Mouse (Mus musculus) ES-E14 (cell line): ENCODE results near the gene Tead1. TPM values are rescaled to one million over a fixed set of nuclear protein-coding genes. Genes with fewer than 3 reads are reported as not detected.

Source experiments
- DNase-seq: peaks from one replicate; pipeline ENCODE4 v3.0.0-alpha.2; 2013; ENCODE audit warnings: low read depth, low spot score
- H3K27ac ChIP-seq: 2 replicates; pipeline ENCODE4 v1.5.1; 2012; ENCODE audit warnings: low read depth, mild to moderate bottlenecking, low read length, moderate library complexity, mixed read lengths; ENCODE audit not compliant: poor library complexity, insufficient read depth, severe bottlenecking
- H3K36me3 ChIP-seq: 2 replicates; pipeline ENCODE4 v1.6.1; 2012; ENCODE audit warnings: mild to moderate bottlenecking, low read length, moderate library complexity, mixed read lengths; ENCODE audit not compliant: control insufficient read depth, poor library complexity, insufficient read depth, severe bottlenecking
- H3K4me1 ChIP-seq, 2 experiments: fragments of 150-350 bp in 1 of 2; sonication (generic) in 1 of 2; 2 replicates each; pipeline ENCODE4 v1.6.1; 2012; ENCODE audit warnings: low read length in 2 of 2, mild to moderate bottlenecking in 1 of 2, mixed read lengths in 1 of 2; ENCODE audit not compliant: control insufficient read depth in 2 of 2, insufficient read depth in 2 of 2, poor library complexity in 1 of 2
- H3K4me3 ChIP-seq, 2 experiments: fragments of 150-350 bp in 1 of 2; sonication (generic) in 1 of 2; 2 replicates each; pipeline ENCODE4 v1.5.1; 2012; ENCODE audit warnings: low read length in 2 of 2, low read depth in 1 of 2, mild to moderate bottlenecking in 1 of 2, mixed read lengths in 1 of 2; ENCODE audit not compliant: insufficient read depth in 1 of 2, poor library complexity in 1 of 2, severe bottlenecking in 1 of 2
- H3K9ac ChIP-seq: 2 replicates; pipeline ENCODE4 v1.6.1; 2012; ENCODE audit warnings: low read depth, mild to moderate bottlenecking, low read length, mixed read lengths; ENCODE audit not compliant: poor library complexity, insufficient read depth, severe bottlenecking
- H3K9me3 ChIP-seq: fragments of 150-350 bp; sonication (generic); 2 replicates; pipeline ENCODE4 v1.6.1; 2012; ENCODE audit warnings: low read depth, mild to moderate bottlenecking, low read length; ENCODE audit not compliant: control insufficient read depth, insufficient read depth
- CHD2 ChIP-seq: IDR thresholded peaks from 2 replicates; pipeline ENCODE4 v1.6.1; 2014; ENCODE audit warnings: mild to moderate bottlenecking, low read depth, low read length, inconsistent platforms
- HCFC1 ChIP-seq: IDR thresholded peaks from 2 replicates; pipeline ENCODE4 v1.6.1; 2012; ENCODE audit warnings: low read length, inconsistent platforms, borderline replicate concordance; ENCODE audit not compliant: insufficient read depth
- MAFK ChIP-seq: IDR thresholded peaks from 2 replicates; pipeline ENCODE4 v1.6.1; 2014; ENCODE audit warnings: mild to moderate bottlenecking, low read depth, low read length, inconsistent platforms; ENCODE audit not compliant: insufficient read depth
- ZC3H11A ChIP-seq: IDR thresholded peaks from 2 replicates; pipeline ENCODE4 v1.6.1; 2012; ENCODE audit warnings: low read depth, mild to moderate bottlenecking, inconsistent platforms, low read length, borderline replicate concordance
- ZNF384 ChIP-seq: IDR thresholded peaks from 2 replicates; pipeline ENCODE4 v1.6.1; 2012; ENCODE audit warnings: low read depth, low read length, inconsistent platforms
- in situ Hi-C, 2 experiments: fragments of 600-800 bp; cut with MboI; formaldehyde crosslinking; loops; one replicate each; pipeline ENCODE4 v1.15.1; 2025; ENCODE audit warnings: low sequenced_read_pairs in 2 of 2, inconsistent platforms in 1 of 2; ENCODE audit not compliant: unreplicated experiment in 2 of 2
- total RNA-seq: library from RNA; depleted of rRNA; stranded (reverse); fragments of 300-350 nt; gene quantifications from 2 replicates; pipeline ENCODE4 v1.2.3, GENCODE M21; 2012

Gene Tead1
- total RNA-seq, 1 experiment, result 90.5 TPM

DNA sequence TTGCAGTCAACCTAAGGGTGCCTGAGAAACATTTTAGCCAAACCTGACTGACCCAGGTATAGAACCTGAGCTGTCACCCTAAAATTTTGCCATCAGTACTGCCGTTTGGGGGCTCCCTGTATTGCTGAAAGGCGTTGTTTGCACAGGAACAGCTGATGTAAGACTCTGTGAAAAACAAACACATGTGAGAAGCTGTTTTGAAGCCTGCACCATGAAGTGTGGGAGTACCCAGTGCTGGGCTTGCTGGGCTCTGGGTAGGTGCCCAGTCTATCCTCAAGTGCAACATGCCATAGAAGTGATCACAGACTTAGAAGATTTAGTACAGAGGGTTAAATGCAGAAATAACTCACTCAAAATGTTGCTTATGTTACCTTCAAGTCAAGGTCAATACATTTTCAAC is 49.3 kb downstream of the Tead1 start:
- no peaks in the 10 kb centered on the region for H3K9me3 ChIP-seq
- no peak overlapping the region for H3K4me3 ChIP-seq
- in situ Hi-C loops, result no loop called here
- H3K27ac ChIP-seq, result no peak overlapping the region
- H3K36me3 ChIP-seq, result no peaks in the 10 kb centered on the region
- peaks cover 5 to 22% of the 10 kb centered on the region in 2 experiments; a peak in 3 of 4 replicates for H3K4me1 ChIP-seq
- no peak for DNase-seq
- no peak for TF ChIP-seq CHD2
- H3K9ac ChIP-seq, result no peak overlapping the region

GRCm38 (mm10) chr7:112730209-112730608 is 51.1 kb downstream of the Tead1 start:
- Histone ChIP-seq H3K36me3 (no peaks in the 10 kb centered on the region), H3K9ac (no peak overlapping the region), H3K4me1 (peaks cover 7 to 25% of the 10 kb centered on the region in 2 experiments; a peak in 3 of 4 replicates), H3K9me3 (no peaks in the 10 kb centered on the region), H3K27ac (no peak overlapping the region), H3K4me3 (no peak overlapping the region)
- TF ChIP-seq ZC3H11A (no peak), MAFK (no peak), CHD2 (no peak), ZNF384 (no peak), HCFC1 (no peak)
- no peak for DNase-seq
- in situ Hi-C loops, result no loop called here

- H3K4me3 ChIP-seq, result no peak overlapping the region
- in situ Hi-C loops, result no loop called here
- H3K36me3 ChIP-seq, result no peaks in the 10 kb centered on the region
- H3K9me3 ChIP-seq, result no peaks in the 10 kb centered on the region
- no peak overlapping the region for H3K9ac ChIP-seq
- no peak for DNase-seq
- no peak overlapping the region for H3K27ac ChIP-seq
- TF ChIP-seq ZNF384 (no peak), CHD2 (no peak), HCFC1 (no peak), MAFK (no peak), ZC3H11A (no peak)
- H3K4me1 ChIP-seq, result peaks cover 7 to 25% of the 10 kb centered on the region in 2 experiments; a peak in 3 of 4 replicates
Observed at GRCm38 (mm10) chr7:112731584-112731983, 52.5 kb downstream of the Tead1 start.

- no peak for DNase-seq
- Histone ChIP-seq H3K27ac (no peak overlapping the region), H3K9me3 (no peaks in the 10 kb centered on the region), H3K9ac (no peak overlapping the region), H3K36me3 (no peaks in the 10 kb centered on the region), H3K4me1 (peaks cover 10 to 27% of the 10 kb centered on the region in 2 experiments), H3K4me3 (no peak overlapping the region)
- TF ChIP-seq HCFC1 (no peak), CHD2 (no peak), ZNF384 (no peak), MAFK (no peak), ZC3H11A (no peak)
- in situ Hi-C loops, result no loop called here
Observed at GRCm38 (mm10) chr7:112739174-112739573, 60.1 kb downstream of the Tead1 start.

- TF ChIP-seq ZNF384 (no peak), CHD2 (no peak), ZC3H11A (no peak)
- DNase-seq, result no peak
- Histone ChIP-seq H3K4me3 (peak overlapping the region; percentile 5 to 33; a peak in 1 of 4 replicates), H3K4me1 (peaks cover 24 to 35% of the 10 kb centered on the region in 2 experiments), H3K36me3 (no peaks in the 10 kb centered on the region), H3K27ac (no peak overlapping the region), H3K9ac (no peak overlapping the region), H3K9me3 (no peaks in the 10 kb centered on the region)
- in situ Hi-C loops, result no loop called here
Observed at GRCm38 (mm10) chr7:112741790-112742189, 62.7 kb downstream of the Tead1 start.
